Mouse (Mus musculus) midbrain, embryonic 11.5 days (tissue): ENCODE measurements around the gene Cct6b. TPM values are rescaled to one million over a fixed set of nuclear protein-coding genes. Genes with fewer than 3 reads are reported as not detected.

Experiments
- ATAC-seq: fragments of 200-750 bp; cut with Nextera tagmentation; 2 replicates; pipeline ENCODE4 v1.8.0; 2017; ENCODE audit warnings: moderate TSS enrichment, moderate library complexity; ENCODE audit not compliant: low FRiP score
- DNase-seq: peaks from one replicate; pipeline ENCODE4 v3.0.0; 2015; ENCODE audit warnings: low spot score; ENCODE audit errors: missing footprints
- H3K27ac ChIP-seq: fragments of 300-500 bp; sonication (generic); 2 replicates; pipeline ENCODE4 v1.5.1; 2014; ENCODE audit warnings: low read depth, low read length
- H3K27me3 ChIP-seq: fragments of 300-500 bp; sonication (generic); 2 replicates; pipeline ENCODE4 v1.6.1; 2014; ENCODE audit warnings: mild to moderate bottlenecking, low read length, moderate library complexity, mixed read lengths; ENCODE audit not compliant: control insufficient read depth, insufficient read depth
- H3K36me3 ChIP-seq: fragments of 300-500 bp; sonication (generic); 2 replicates; pipeline ENCODE4 v1.6.1; 2014; ENCODE audit warnings: mild to moderate bottlenecking, low read length, moderate library complexity, mixed read lengths; ENCODE audit not compliant: control insufficient read depth, insufficient read depth
- H3K4me1 ChIP-seq: fragments of 300-500 bp; sonication (generic); 2 replicates; pipeline ENCODE4 v1.6.1; 2014; ENCODE audit warnings: low read length; ENCODE audit not compliant: control insufficient read depth, insufficient read depth
- H3K4me2 ChIP-seq: fragments of 300-500 bp; sonication (generic); 2 replicates; pipeline ENCODE4 v1.6.1; 2014; ENCODE audit warnings: mild to moderate bottlenecking, moderate library complexity
- H3K4me3 ChIP-seq: fragments of 300-500 bp; sonication (generic); 2 replicates; pipeline ENCODE4 v1.5.1; 2014; ENCODE audit warnings: low read depth, low read length
- H3K9ac ChIP-seq: fragments of 300-500 bp; sonication (generic); 2 replicates; pipeline ENCODE4 v1.6.1; 2014; ENCODE audit warnings: low read length
- H3K9me3 ChIP-seq: fragments of 300-500 bp; sonication (generic); 2 replicates; pipeline ENCODE4 v1.6.1; 2016; ENCODE audit warnings: low read length; ENCODE audit not compliant: control insufficient read depth
- WGBS: fragments of 180-500 bp; shearing (Covaris S2); extraction: QIAGEN DNeasy Blood & Tissue Kit; methylation state at CpG from one replicate; pipeline ENCODE4 v1.1.7; 2014; 5-methylcytosine and 5-hydroxymethylcytosine counted together
- polyA plus RNA-seq: library from polyadenylated mRNA; unstranded; fragments of >200 nt; fragmentation: Nextera tagmentation; extraction: Ambion mirVana; gene quantifications from 2 replicates; pipeline ENCODE4 v1.2.1, GENCODE M21; 2014

The Cct6b gene
- polyA plus RNA-seq, 1 experiment from 2014 or later: 0.16 TPM

GRCm38 (mm10) chr11:82764438-82764924 is 360 bp upstream of the Cct6b start:
- Histone ChIP-seq H3K9me3 (no peaks in the 10 kb centered on the region), H3K4me3 (peak overlapping the region; percentile 93), H3K4me2 (peak overlapping the region; percentile 74), H3K9ac (peak overlapping the region; percentile 93), H3K27me3 (no peaks in the 10 kb centered on the region), H3K36me3 (no peaks in the 10 kb centered on the region), H3K27ac (peak overlapping the region; percentile 27; the same call in 1 of the 2 replicates), H3K4me1 (peaks cover 15% of the 10 kb centered on the region; the same call in 1 of the 2 replicates)
- ATAC-seq (peak; percentile 77), DNase-seq (peak; percentile 96)
- 0% methylated on average over 28 of the region's 28 CpGs for WGBS

- 14% methylated on average over 4 of the region's 4 CpGs for WGBS
- Histone ChIP-seq H3K27ac (no peak overlapping the region), H3K36me3 (no peaks in the 10 kb centered on the region), H3K9me3 (no peaks in the 10 kb centered on the region), H3K27me3 (no peaks in the 10 kb centered on the region), H3K4me1 (peaks cover 15% of the 10 kb centered on the region; the same call in 1 of the 2 replicates), H3K4me3 (peak overlapping the region; percentile 93), H3K9ac (peak overlapping the region; percentile 93), H3K4me2 (peak overlapping the region; percentile 74)
- DNase-seq (no peak), ATAC-seq (no peak)
Observed at GRCm38 (mm10) chr11:82763261-82763660, 860 bp downstream of the Cct6b start.

- Histone ChIP-seq H3K9me3 (no peaks in the 10 kb centered on the region), H3K36me3 (no peaks in the 10 kb centered on the region), H3K27ac (no peak overlapping the region), H3K4me1 (peaks cover 15% of the 10 kb centered on the region; the same call in 1 of the 2 replicates), H3K4me2 (no peak overlapping the region), H3K27me3 (no peaks in the 10 kb centered on the region), H3K4me3 (no peak overlapping the region), H3K9ac (no peak overlapping the region)
- 87% methylated on average over 6 of the region's 6 CpGs for WGBS
- DNase-seq (no peak), ATAC-seq (no peak)
Observed at GRCm38 (mm10) chr11:82762286-82762829, 1.8 kb downstream of the Cct6b start.

DNA sequence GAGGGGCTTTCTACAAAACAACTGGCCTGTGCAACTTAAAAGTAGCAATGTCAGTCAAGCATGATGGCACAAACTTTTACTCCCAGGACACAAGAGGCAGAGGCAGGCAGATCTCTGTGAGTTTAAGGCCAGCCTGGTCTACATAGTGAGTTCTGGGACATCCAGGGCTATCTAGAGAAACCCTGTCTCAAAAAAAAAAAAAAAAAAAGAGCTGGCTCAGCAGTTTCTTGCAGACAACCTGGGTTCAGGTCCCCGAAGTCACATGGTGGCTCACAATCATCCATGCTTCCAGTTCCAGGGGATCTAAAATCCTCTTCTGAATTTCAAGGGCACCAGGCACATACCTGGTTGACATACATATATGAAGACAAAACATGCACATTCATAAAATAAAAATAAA is 8.2 kb downstream of the Cct6b start:
- H3K4me2 ChIP-seq: no peak overlapping the region
- WGBS: 85% methylated on average over 1 of the region's 1 CpGs
- H3K9ac ChIP-seq: no peak overlapping the region
- ATAC-seq (no peak), DNase-seq (no peak)
- no peaks in the 10 kb centered on the region for H3K36me3 ChIP-seq
- no peak overlapping the region for H3K4me3 ChIP-seq
- no peak overlapping the region for H3K27ac ChIP-seq
- H3K4me1 ChIP-seq: no peaks in the 10 kb centered on the region
- H3K27me3 ChIP-seq: no peaks in the 10 kb centered on the region
- no peaks in the 10 kb centered on the region for H3K9me3 ChIP-seq

GRCm38 (mm10) chr11:82752349-82753115 is 11.6 kb downstream of the Cct6b start:
- ATAC-seq (no peak), DNase-seq (no peak)
- H3K9ac ChIP-seq: no peak overlapping the region
- no peak overlapping the region for H3K27ac ChIP-seq
- H3K4me1 ChIP-seq: no peaks in the 10 kb centered on the region
- WGBS: 75% methylated on average over 6 of the region's 6 CpGs
- H3K36me3 ChIP-seq: no peaks in the 10 kb centered on the region
- no peak overlapping the region for H3K4me3 ChIP-seq
- H3K4me2 ChIP-seq: no peak overlapping the region
- H3K27me3 ChIP-seq: no peaks in the 10 kb centered on the region
- H3K9me3 ChIP-seq: no peaks in the 10 kb centered on the region

GRCm38 (mm10) chr11:82746857-82747366 is 17.2 kb downstream of the Cct6b start:
- Histone ChIP-seq H3K4me1 (no peaks in the 10 kb centered on the region), H3K4me2 (no peak overlapping the region), H3K9me3 (no peaks in the 10 kb centered on the region), H3K36me3 (no peaks in the 10 kb centered on the region), H3K4me3 (no peak overlapping the region), H3K27ac (no peak overlapping the region), H3K9ac (no peak overlapping the region), H3K27me3 (no peaks in the 10 kb centered on the region)
- ATAC-seq: no peak
- 78% methylated on average over 8 of the region's 8 CpGs for WGBS
- no peak for DNase-seq

- Histone ChIP-seq H3K4me2 (no peak overlapping the region), H3K9me3 (no peaks in the 10 kb centered on the region), H3K4me3 (no peak overlapping the region), H3K36me3 (no peaks in the 10 kb centered on the region), H3K27me3 (no peaks in the 10 kb centered on the region), H3K9ac (no peak overlapping the region), H3K27ac (no peak overlapping the region), H3K4me1 (no peaks in the 10 kb centered on the region)
- peak; percentile 84 for DNase-seq
- no peak for ATAC-seq
- WGBS: 34% methylated on average over 6 of the region's 6 CpGs
Observed at GRCm38 (mm10) chr11:82746138-82746537, 18.0 kb downstream of the Cct6b start.

DNA sequence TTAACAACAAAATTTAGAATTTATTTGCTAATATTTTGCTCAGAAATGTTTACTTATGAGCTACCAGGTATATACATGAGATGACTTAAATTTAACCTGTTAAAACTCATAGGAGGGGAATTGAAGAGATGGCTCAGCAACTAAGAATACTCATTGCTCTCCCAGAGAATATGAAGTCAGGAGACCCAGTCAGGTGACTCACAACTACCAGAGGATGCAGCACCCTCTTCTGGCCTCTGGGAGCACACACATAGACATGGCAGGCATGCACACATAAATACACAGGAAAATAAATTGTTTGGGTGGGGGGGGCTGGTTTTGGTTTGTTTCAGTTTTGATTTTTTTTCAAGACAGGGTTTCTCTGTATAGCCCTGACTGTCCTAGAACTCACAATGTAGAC is 25.1 kb downstream of the Cct6b start:
- H3K9me3 ChIP-seq: no peaks in the 10 kb centered on the region
- no peak overlapping the region for H3K27ac ChIP-seq
- no peak overlapping the region for H3K4me2 ChIP-seq
- no peak for DNase-seq
- H3K4me3 ChIP-seq: no peak overlapping the region
- no peak for ATAC-seq
- no peaks in the 10 kb centered on the region for H3K27me3 ChIP-seq
- no peak overlapping the region for H3K9ac ChIP-seq
- H3K4me1 ChIP-seq: no peaks in the 10 kb centered on the region
- no peaks in the 10 kb centered on the region for H3K36me3 ChIP-seq

GRCm38 (mm10) chr11:82734227-82734626 is 29.9 kb downstream of the Cct6b start:
- Histone ChIP-seq H3K9ac (no peak overlapping the region), H3K4me3 (no peak overlapping the region), H3K4me1 (no peaks in the 10 kb centered on the region), H3K27me3 (no peaks in the 10 kb centered on the region), H3K4me2 (no peak overlapping the region), H3K36me3 (no peaks in the 10 kb centered on the region), H3K9me3 (no peaks in the 10 kb centered on the region), H3K27ac (no peak overlapping the region)
- no peak for DNase-seq
- no peak for ATAC-seq
